Mouse (Mus musculus): ENCODE measurements around the gene Amacr. TPM values are rescaled to one million over a fixed set of nuclear protein-coding genes. Genes with fewer than 3 reads are reported as not detected.

The Amacr gene
- total and polyA plus RNA-seq, 2 experiments from 2014 or later, result 6.3 to 9.8 TPM

GRCm38 (mm10) chr15:10959277-10960026 lies 22.1 kb upstream of the Amacr start:
- ATAC-seq (ENCODE audit: low FRiP score), result no peak

DNA sequence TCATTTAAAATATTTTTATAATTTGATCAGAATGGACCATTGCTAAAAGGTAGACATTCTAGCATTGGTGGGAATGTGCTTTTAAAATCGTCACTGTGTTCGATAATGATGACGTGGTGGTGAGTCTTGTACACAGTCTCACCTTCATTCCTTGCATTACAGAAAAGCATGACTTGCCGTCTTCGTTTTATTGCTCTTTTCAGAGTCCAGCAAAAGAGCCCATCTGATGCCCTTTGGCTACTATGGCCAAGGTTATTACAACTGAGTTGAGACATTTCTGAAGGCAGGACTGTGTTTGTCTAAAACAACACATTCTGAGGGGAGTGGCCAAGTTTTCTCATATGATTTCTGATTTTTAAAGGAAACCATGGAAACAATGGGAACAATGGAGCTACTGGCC lies 21.3 kb upstream of the Amacr start:
- DNase-seq (ENCODE audit: low spot score) (no peak), ATAC-seq (ENCODE audit: low FRiP score) (no peak)
- TF ChIP-seq CTCF (IDR thresholded peaks at IDR 0.05), result no peak
- no peak overlapping the region for H3K27ac ChIP-seq (ENCODE audit: low read depth, low read length)
- no peaks in the 10 kb centered on the region for H3K4me1 ChIP-seq (ENCODE audit: insufficient read depth, low read length)
- whole genome bisulfite sequencing, result 95% methylated on average over 5 of the region's 5 CpGs
- H3K9me3 ChIP-seq (ENCODE audit: low read length), result no peaks in the 10 kb centered on the region
- no peak overlapping the region for H3K9ac ChIP-seq (replicated peaks; ENCODE audit: low read length, poor library complexity, severe bottlenecking)
- H3K4me3 ChIP-seq (ENCODE audit: low read depth, low read length), result no peak overlapping the region
- no peak overlapping the region for H3K4me2 ChIP-seq (ENCODE audit: low read depth, low read length, poor library complexity, severe bottlenecking)
- H3K27me3 ChIP-seq (ENCODE audit: insufficient read depth, low read length), result no peaks in the 10 kb centered on the region
- no peaks in the 10 kb centered on the region for H3K36me3 ChIP-seq (ENCODE audit: insufficient read depth, low read length)

More at GRCm38 (mm10) chr15:10959277-10960026, 22.1 kb upstream of the Amacr start:
- Histone ChIP-seq H3K27ac (ENCODE audit: low read depth, low read length) (no peak overlapping the region), H3K27me3 (ENCODE audit: insufficient read depth, low read length) (no peaks in the 10 kb centered on the region), H3K36me3 (ENCODE audit: insufficient read depth, low read length) (no peaks in the 10 kb centered on the region), H3K9ac (replicated peaks; ENCODE audit: low read length, poor library complexity, severe bottlenecking) (no peak overlapping the region), H3K4me3 (ENCODE audit: low read depth, low read length) (no peak overlapping the region), H3K4me2 (ENCODE audit: low read depth, low read length, poor library complexity, severe bottlenecking) (no peak overlapping the region), H3K4me1 (ENCODE audit: insufficient read depth, low read length) (no peaks in the 10 kb centered on the region), H3K9me3 (ENCODE audit: low read length) (no peaks in the 10 kb centered on the region)
- WGBS, result 92% methylated on average over 15 of the region's 15 CpGs
- no peak for TF ChIP-seq CTCF (IDR thresholded peaks at IDR 0.05)
- DNase-seq (ENCODE audit: low spot score), result no peak

DNA sequence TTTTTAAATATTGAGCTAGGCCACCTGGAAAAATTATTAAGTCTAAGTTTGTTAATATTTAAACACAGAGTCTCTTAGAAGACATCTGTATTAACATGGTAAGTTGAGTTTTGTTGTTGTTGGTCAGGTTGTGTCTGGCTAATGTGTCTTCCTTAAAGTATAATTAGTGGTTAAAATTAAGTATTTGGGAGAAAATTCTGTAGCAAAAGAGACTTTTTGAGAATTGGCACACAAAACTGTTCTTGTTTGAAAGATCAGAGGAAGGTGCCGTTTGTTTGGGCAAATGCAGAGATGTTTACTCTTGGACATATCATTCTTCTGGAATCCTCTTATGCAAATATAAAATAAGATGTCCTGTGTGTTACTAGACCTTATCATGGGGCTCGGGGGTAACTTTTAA lies 19.0 kb upstream of the Amacr start:
- H3K4me2 ChIP-seq (ENCODE audit: low read depth, low read length, poor library complexity, severe bottlenecking), result no peak overlapping the region
- H3K36me3 ChIP-seq (ENCODE audit: insufficient read depth, low read length), result no peaks in the 10 kb centered on the region
- no peak overlapping the region for H3K27ac ChIP-seq (ENCODE audit: low read depth, low read length)
- WGBS, result 85% methylated on average over 2 of the region's 2 CpGs
- H3K4me3 ChIP-seq (ENCODE audit: low read depth, low read length), result no peak overlapping the region
- TF ChIP-seq CTCF (IDR thresholded peaks at IDR 0.05), result no peak
- DNase-seq (ENCODE audit: low spot score) (no peak), ATAC-seq (ENCODE audit: low FRiP score) (no peak)
- H3K9me3 ChIP-seq (ENCODE audit: low read length), result no peaks in the 10 kb centered on the region
- no peaks in the 10 kb centered on the region for H3K4me1 ChIP-seq (ENCODE audit: insufficient read depth, low read length)
- no peaks in the 10 kb centered on the region for H3K27me3 ChIP-seq (ENCODE audit: insufficient read depth, low read length)
- H3K9ac ChIP-seq (replicated peaks; ENCODE audit: low read length, poor library complexity, severe bottlenecking), result no peak overlapping the region

- 63% methylated on average over 3 of the region's 3 CpGs for WGBS
- TF ChIP-seq CTCF (IDR thresholded peaks at IDR 0.05), result no peak
- Histone ChIP-seq H3K9ac (replicated peaks; ENCODE audit: low read length, poor library complexity, severe bottlenecking) (no peak overlapping the region), H3K4me1 (ENCODE audit: insufficient read depth, low read length) (no peaks in the 10 kb centered on the region), H3K4me3 (ENCODE audit: low read depth, low read length) (no peak overlapping the region), H3K36me3 (ENCODE audit: insufficient read depth, low read length) (no peaks in the 10 kb centered on the region), H3K4me2 (ENCODE audit: low read depth, low read length, poor library complexity, severe bottlenecking) (no peak overlapping the region), H3K27me3 (ENCODE audit: insufficient read depth, low read length) (no peaks in the 10 kb centered on the region), H3K27ac (ENCODE audit: low read depth, low read length) (no peak overlapping the region), H3K9me3 (ENCODE audit: low read length) (no peaks in the 10 kb centered on the region)
- ATAC-seq (ENCODE audit: low FRiP score) (no peak), DNase-seq (ENCODE audit: low spot score) (no peak)
These were observed 12.1 kb upstream of the Amacr start for GRCm38 (mm10) chr15:10969439-10969838.

- H3K4me3 ChIP-seq (ENCODE audit: low read depth, low read length), result no peak overlapping the region
- no peak overlapping the region for H3K27ac ChIP-seq (ENCODE audit: low read depth, low read length)
- 86% methylated on average over 5 of the region's 5 CpGs for WGBS
These were observed 10.8 kb upstream of the Amacr start for GRCm38 (mm10) chr15:10970777-10971176.

GRCm38 (mm10) chr15:10977151-10977550 lies 4.4 kb upstream of the Amacr start:
- Histone ChIP-seq H3K27ac (ENCODE audit: low read depth, low read length) (no peak overlapping the region), H3K36me3 (ENCODE audit: insufficient read depth, low read length) (no peaks in the 10 kb centered on the region), H3K9ac (replicated peaks; ENCODE audit: low read length, poor library complexity, severe bottlenecking) (no peak overlapping the region), H3K27me3 (ENCODE audit: insufficient read depth, low read length) (no peaks in the 10 kb centered on the region), H3K4me2 (ENCODE audit: low read depth, low read length, poor library complexity, severe bottlenecking) (no peak overlapping the region), H3K9me3 (ENCODE audit: low read length) (no peaks in the 10 kb centered on the region), H3K4me1 (ENCODE audit: insufficient read depth, low read length) (no peaks in the 10 kb centered on the region; the same call in 1 of the 2 replicates), H3K4me3 (ENCODE audit: low read depth, low read length) (no peak overlapping the region)
- DNase-seq (ENCODE audit: low spot score) (no peak), ATAC-seq (ENCODE audit: low FRiP score) (no peak)
- TF ChIP-seq CTCF (IDR thresholded peaks at IDR 0.05), result no peak

More at GRCm38 (mm10) chr15:10970777-10971176, 10.8 kb upstream of the Amacr start:
- no peaks in the 10 kb centered on the region for H3K4me1 ChIP-seq (ENCODE audit: insufficient read depth, low read length)
- ATAC-seq (ENCODE audit: low FRiP score) (no peak), DNase-seq (ENCODE audit: low spot score) (no peak)
- no peaks in the 10 kb centered on the region for H3K36me3 ChIP-seq (ENCODE audit: insufficient read depth, low read length)
- H3K4me2 ChIP-seq (ENCODE audit: low read depth, low read length, poor library complexity, severe bottlenecking), result no peak overlapping the region
- no peak for TF ChIP-seq CTCF (IDR thresholded peaks at IDR 0.05)
- no peaks in the 10 kb centered on the region for H3K27me3 ChIP-seq (ENCODE audit: insufficient read depth, low read length)
- H3K9ac ChIP-seq (replicated peaks; ENCODE audit: low read length, poor library complexity, severe bottlenecking), result no peak overlapping the region
- no peaks in the 10 kb centered on the region for H3K9me3 ChIP-seq (ENCODE audit: low read length)
